Mouse (Mus musculus): ENCODE data around the gene Olfr1090. TPM values are rescaled to one million over a fixed set of nuclear protein-coding genes. Genes with fewer than 3 reads are reported as not detected.

Gene Olfr1090
- polyA plus RNA-seq (2014; fragmentation: Illumina TruSeq; extraction: RNeasy Lipid Tissue Mini Kit (QIAGEN cat#74804); ENCODE audit: low read depth, low replicate concordance) = not detected

GRCm38 (mm10) chr2:86758893-86759292, at the start of gene Olfr1090:
Olfr1090 (minus strand) TSS chr2:86758993.

GRCm38 (mm10) chr2:86782179-86782578, 23.4 kb upstream of the Olfr1090 start, which contains the start of gene Olfr1093:
Olfr1093 (plus strand) TSS chr2:86782479.

GRCm38 (mm10) chr2:86733601-86734000, 25.2 kb downstream of the Olfr1090 start, which contains the start of gene Olfr1089:
Olfr1089 (minus strand) TSS chr2:86733701.

Other genes with a start within 250 kb of the Olfr1090 start
- not detected for gene Olfr1079, start 216.5 kb downstream of the Olfr1090 start, polyA plus RNA-seq (2014; fragmentation: Illumina TruSeq; extraction: RNeasy Lipid Tissue Mini Kit (QIAGEN cat#74804); ENCODE audit: low read depth, low replicate concordance)
- gene Olfr1080, start 200.8 kb downstream of the Olfr1090 start, polyA plus RNA-seq (2014; fragmentation: Illumina TruSeq; extraction: RNeasy Lipid Tissue Mini Kit (QIAGEN cat#74804); ENCODE audit: low read depth, low replicate concordance) = not detected
- not detected for gene Olfr1082, start 160.0 kb downstream of the Olfr1090 start, polyA plus RNA-seq (2014; fragmentation: Illumina TruSeq; extraction: RNeasy Lipid Tissue Mini Kit (QIAGEN cat#74804); ENCODE audit: low read depth, low replicate concordance)
- gene Olfr1084, start 119.3 kb downstream of the Olfr1090 start, polyA plus RNA-seq (2014; fragmentation: Illumina TruSeq; extraction: RNeasy Lipid Tissue Mini Kit (QIAGEN cat#74804); ENCODE audit: low read depth, low replicate concordance) = not detected
- not detected for gene Olfr1085, start 97.0 kb downstream of the Olfr1090 start, polyA plus RNA-seq (2014; fragmentation: Illumina TruSeq; extraction: RNeasy Lipid Tissue Mini Kit (QIAGEN cat#74804); ENCODE audit: low read depth, low replicate concordance)
- gene Olfr1086, start 78.9 kb downstream of the Olfr1090 start, polyA plus RNA-seq (2014; fragmentation: Illumina TruSeq; extraction: RNeasy Lipid Tissue Mini Kit (QIAGEN cat#74804); ENCODE audit: low read depth, low replicate concordance) = not detected
- not detected for gene Olfr1087, start 60.6 kb downstream of the Olfr1090 start, polyA plus RNA-seq (2014; fragmentation: Illumina TruSeq; extraction: RNeasy Lipid Tissue Mini Kit (QIAGEN cat#74804); ENCODE audit: low read depth, low replicate concordance)
- gene Olfr1089, start 25.3 kb downstream of the Olfr1090 start, polyA plus RNA-seq (2014; fragmentation: Illumina TruSeq; extraction: RNeasy Lipid Tissue Mini Kit (QIAGEN cat#74804); ENCODE audit: low read depth, low replicate concordance) = not detected
- gene Olfr1093, start 23.5 kb upstream of the Olfr1090 start, polyA plus RNA-seq (2014; fragmentation: Illumina TruSeq; extraction: RNeasy Lipid Tissue Mini Kit (QIAGEN cat#74804); ENCODE audit: low read depth, low replicate concordance) = not detected
- not detected for gene Olfr141, start 51.0 kb upstream of the Olfr1090 start, polyA plus RNA-seq (2014; fragmentation: Illumina TruSeq; extraction: RNeasy Lipid Tissue Mini Kit (QIAGEN cat#74804); ENCODE audit: low read depth, low replicate concordance)
- gene Olfr1094, start 65.7 kb upstream of the Olfr1090 start, polyA plus RNA-seq (2014; fragmentation: Illumina TruSeq; extraction: RNeasy Lipid Tissue Mini Kit (QIAGEN cat#74804); ENCODE audit: low read depth, low replicate concordance) = not detected
- gene Olfr1095, start 92.7 kb upstream of the Olfr1090 start, polyA plus RNA-seq (2014; fragmentation: Illumina TruSeq; extraction: RNeasy Lipid Tissue Mini Kit (QIAGEN cat#74804); ENCODE audit: low read depth, low replicate concordance) = not detected
- gene Gm13723, start 115.8 kb upstream of the Olfr1090 start, polyA plus RNA-seq (2014; fragmentation: Illumina TruSeq; extraction: RNeasy Lipid Tissue Mini Kit (QIAGEN cat#74804); ENCODE audit: low read depth, low replicate concordance) = not detected
- not detected for gene Olfr1097, start 133.2 kb upstream of the Olfr1090 start, polyA plus RNA-seq (2014; fragmentation: Illumina TruSeq; extraction: RNeasy Lipid Tissue Mini Kit (QIAGEN cat#74804); ENCODE audit: low read depth, low replicate concordance)
- not detected for gene Olfr1098, start 165.6 kb upstream of the Olfr1090 start, polyA plus RNA-seq (2014; fragmentation: Illumina TruSeq; extraction: RNeasy Lipid Tissue Mini Kit (QIAGEN cat#74804); ENCODE audit: low read depth, low replicate concordance)
- gene Olfr1099, start 201.7 kb upstream of the Olfr1090 start, polyA plus RNA-seq (2014; fragmentation: Illumina TruSeq; extraction: RNeasy Lipid Tissue Mini Kit (QIAGEN cat#74804); ENCODE audit: low read depth, low replicate concordance) = not detected
- gene Olfr1100, start 221.0 kb upstream of the Olfr1090 start, polyA plus RNA-seq (2014; fragmentation: Illumina TruSeq; extraction: RNeasy Lipid Tissue Mini Kit (QIAGEN cat#74804); ENCODE audit: low read depth, low replicate concordance) = not detected
- gene Olfr1101, start 232.2 kb upstream of the Olfr1090 start, polyA plus RNA-seq (2014; fragmentation: Illumina TruSeq; extraction: RNeasy Lipid Tissue Mini Kit (QIAGEN cat#74804); ENCODE audit: low read depth, low replicate concordance) = not detected
- gene Olfr1102, start 239.4 kb upstream of the Olfr1090 start, polyA plus RNA-seq (2014; fragmentation: Illumina TruSeq; extraction: RNeasy Lipid Tissue Mini Kit (QIAGEN cat#74804); ENCODE audit: low read depth, low replicate concordance) = not detected

All from testis, adult 10 weeks (tissue).